Mouse (Mus musculus) ES-E14 (cell line): Measurements from ENCODE around the gene Gpat3.

Experiments used
- CHD2 ChIP-seq: IDR thresholded peaks from 2 replicates; pipeline ENCODE4 v1.6.1; 2014; ENCODE audit warnings: mild to moderate bottlenecking, low read depth, low read length, inconsistent platforms
- HCFC1 ChIP-seq: IDR thresholded peaks from 2 replicates; pipeline ENCODE4 v1.6.1; 2012; ENCODE audit warnings: low read length, inconsistent platforms, borderline replicate concordance; ENCODE audit not compliant: insufficient read depth
- MAFK ChIP-seq: IDR thresholded peaks from 2 replicates; pipeline ENCODE4 v1.6.1; 2014; ENCODE audit warnings: mild to moderate bottlenecking, low read depth, low read length, inconsistent platforms; ENCODE audit not compliant: insufficient read depth
- ZNF384 ChIP-seq: IDR thresholded peaks from 2 replicates; pipeline ENCODE4 v1.6.1; 2012; ENCODE audit warnings: low read depth, low read length, inconsistent platforms

- no peak for TF ChIP-seq HCFC1
- TF ChIP-seq CHD2 = no peak
- TF ChIP-seq ZNF384 = no peak
- TF ChIP-seq MAFK = no peak
Measured at GRCm38 (mm10) chr5:100913274-100913673, 67.8 kb downstream of the Gpat3 start.
